Mouse (Mus musculus): ENCODE results near the gene Lgals12. TPM values are rescaled to one million over a fixed set of nuclear protein-coding genes. Genes with fewer than 3 reads are reported as not detected.

Lgals12 gene
- polyA plus RNA-seq, 1 experiment from 2014 or later, result 0.29 TPM

- peaks cover 9% of the 10 kb centered on the region; the same call in 1 of the 2 replicates for H3K4me1 ChIP-seq (ENCODE audit: control insufficient read depth, insufficient read depth, low read length)
- DNase-seq, result peak; percentile 68
- H3K9ac ChIP-seq (replicated peaks; ENCODE audit: low read length), result peak within 1 kb of the TSS; percentile 55
- no peaks in the 10 kb centered on the region for H3K9me3 ChIP-seq (ENCODE audit: control insufficient read depth, low read length)
- peak within 1 kb of the TSS; percentile 41 for H3K4me3 ChIP-seq (replicated peaks; ENCODE audit: low read depth, low read length)
- no peak within 1 kb of the TSS for H3K27ac ChIP-seq (replicated peaks; ENCODE audit: low read depth, low read length)
- peak; percentile 31; the same call in 1 of the 2 replicates for ATAC-seq (ENCODE audit: low FRiP score, low TSS enrichment)
- peak within 1 kb of the TSS; percentile 84 for H3K4me2 ChIP-seq (ENCODE audit: low read length)
- peaks cover 4% of the 10 kb centered on the region; the same call in 1 of the 2 replicates for H3K27me3 ChIP-seq (ENCODE audit: control insufficient read depth, insufficient read depth, low read length)
- H3K36me3 ChIP-seq (ENCODE audit: control insufficient read depth, insufficient read depth, low read length), result no peaks in the 10 kb centered on the region
- WGBS, result 2% methylated on average over 54 of the region's 54 CpGs
Measured at GRCm38 (mm10) chr19:7611942-7612757, 5.2 kb upstream of the Lgals12 start, which contains the start of gene Hrasls5. Gene Hrasls5, plus strand, starts transcription at chr19:7612541.

- ATAC-seq (ENCODE audit: low FRiP score, low TSS enrichment), result no peak
- H3K9ac ChIP-seq (replicated peaks; ENCODE audit: low read length), result no peak overlapping the region
- H3K4me2 ChIP-seq (ENCODE audit: low read length), result no peak overlapping the region
- no peak overlapping the region for H3K4me3 ChIP-seq (replicated peaks; ENCODE audit: low read depth, low read length)
- H3K27ac ChIP-seq (replicated peaks; ENCODE audit: low read depth, low read length), result no peak overlapping the region
- H3K4me1 ChIP-seq (ENCODE audit: control insufficient read depth, insufficient read depth, low read length), result peaks cover 15% of the 10 kb centered on the region
- no peak for DNase-seq
- peaks cover 3% of the 10 kb centered on the region; the same call in 1 of the 2 replicates for H3K27me3 ChIP-seq (ENCODE audit: control insufficient read depth, insufficient read depth, low read length)
- no peaks in the 10 kb centered on the region for H3K9me3 ChIP-seq (ENCODE audit: control insufficient read depth, low read length)
- WGBS, result 77% methylated on average over 7 of the region's 7 CpGs
- H3K36me3 ChIP-seq (ENCODE audit: control insufficient read depth, insufficient read depth, low read length), result no peaks in the 10 kb centered on the region
Measured at GRCm38 (mm10) chr19:7607690-7608201, 753 bp upstream of the Lgals12 start.

GRCm38 (mm10) chr19:7605930-7606783 lies 836 bp downstream of the Lgals12 start:
- H3K27ac ChIP-seq (replicated peaks; ENCODE audit: low read depth, low read length), result 0 out of 2 replicates have a peak overlapping the region, but pooled peaks have one; percentile 15
- H3K9me3 ChIP-seq (ENCODE audit: control insufficient read depth, low read length), result no peaks in the 10 kb centered on the region
- ATAC-seq (ENCODE audit: low FRiP score, low TSS enrichment) (peak; percentile 86), DNase-seq (peak; percentile 84)
- H3K4me1 ChIP-seq (ENCODE audit: control insufficient read depth, insufficient read depth, low read length), result peaks cover 6% of the 10 kb centered on the region
- H3K9ac ChIP-seq (replicated peaks; ENCODE audit: low read length), result peak overlapping the region; percentile 24; the same call in 1 of the 2 replicates
- no peaks in the 10 kb centered on the region for H3K36me3 ChIP-seq (ENCODE audit: control insufficient read depth, insufficient read depth, low read length)
- H3K27me3 ChIP-seq (ENCODE audit: control insufficient read depth, insufficient read depth, low read length), result no peaks in the 10 kb centered on the region
- H3K4me2 ChIP-seq (ENCODE audit: low read length), result peak overlapping the region; percentile 62
- H3K4me3 ChIP-seq (replicated peaks; ENCODE audit: low read depth, low read length), result peak overlapping the region; percentile 26
- WGBS, result 4% methylated on average over 15 of the region's 15 CpGs

GRCm38 (mm10) chr19:7605013-7605412 lies 2.0 kb downstream of the Lgals12 start:
- DNase-seq (no peak), ATAC-seq (ENCODE audit: low FRiP score, low TSS enrichment) (no peak)
- Histone ChIP-seq H3K27ac (replicated peaks; ENCODE audit: low read depth, low read length) (no peak overlapping the region), H3K4me2 (ENCODE audit: low read length) (no peak overlapping the region), H3K9me3 (ENCODE audit: control insufficient read depth, low read length) (no peaks in the 10 kb centered on the region), H3K4me1 (ENCODE audit: control insufficient read depth, insufficient read depth, low read length) (peaks cover 6% of the 10 kb centered on the region), H3K27me3 (ENCODE audit: control insufficient read depth, insufficient read depth, low read length) (no peaks in the 10 kb centered on the region), H3K4me3 (replicated peaks; ENCODE audit: low read depth, low read length) (no peak overlapping the region), H3K9ac (replicated peaks; ENCODE audit: low read length) (no peak overlapping the region), H3K36me3 (ENCODE audit: control insufficient read depth, insufficient read depth, low read length) (no peaks in the 10 kb centered on the region)

- no peaks in the 10 kb centered on the region for H3K27me3 ChIP-seq (ENCODE audit: control insufficient read depth, insufficient read depth, low read length)
Measured at GRCm38 (mm10) chr19:7604107-7604506, 2.9 kb downstream of the Lgals12 start.

GRCm38 (mm10) chr19:7601551-7601950 lies 5.4 kb downstream of the Lgals12 start:
- WGBS, result 76% methylated on average over 4 of the region's 4 CpGs
- Histone ChIP-seq H3K9me3 (ENCODE audit: control insufficient read depth, low read length) (no peaks in the 10 kb centered on the region), H3K36me3 (ENCODE audit: control insufficient read depth, insufficient read depth, low read length) (no peaks in the 10 kb centered on the region), H3K4me1 (ENCODE audit: control insufficient read depth, insufficient read depth, low read length) (peaks cover under 1% of the 10 kb centered on the region; the same call in 1 of the 2 replicates), H3K4me3 (replicated peaks; ENCODE audit: low read depth, low read length) (no peak overlapping the region), H3K27me3 (ENCODE audit: control insufficient read depth, insufficient read depth, low read length) (no peaks in the 10 kb centered on the region), H3K4me2 (ENCODE audit: low read length) (no peak overlapping the region), H3K9ac (replicated peaks; ENCODE audit: low read length) (no peak overlapping the region), H3K27ac (replicated peaks; ENCODE audit: low read depth, low read length) (no peak overlapping the region)
- no peak for ATAC-seq (ENCODE audit: low FRiP score, low TSS enrichment)
- no peak for DNase-seq

More at GRCm38 (mm10) chr19:7604107-7604506, 2.9 kb downstream of the Lgals12 start:
- Histone ChIP-seq H3K4me2 (ENCODE audit: low read length) (no peak overlapping the region), H3K4me3 (replicated peaks; ENCODE audit: low read depth, low read length) (no peak overlapping the region), H3K27ac (replicated peaks; ENCODE audit: low read depth, low read length) (no peak overlapping the region), H3K36me3 (ENCODE audit: control insufficient read depth, insufficient read depth, low read length) (no peaks in the 10 kb centered on the region), H3K4me1 (ENCODE audit: control insufficient read depth, insufficient read depth, low read length) (peaks cover 6% of the 10 kb centered on the region), H3K9me3 (ENCODE audit: control insufficient read depth, low read length) (no peaks in the 10 kb centered on the region), H3K9ac (replicated peaks; ENCODE audit: low read length) (no peak overlapping the region)
- ATAC-seq (ENCODE audit: low FRiP score, low TSS enrichment) (no peak), DNase-seq (no peak)
- WGBS, result 97% methylated on average over 10 of the region's 10 CpGs

GRCm38 (mm10) chr19:7598481-7598880 lies 8.5 kb downstream of the Lgals12 start:
- Histone ChIP-seq H3K4me2 (ENCODE audit: low read length) (no peak overlapping the region), H3K36me3 (ENCODE audit: control insufficient read depth, insufficient read depth, low read length) (no peaks in the 10 kb centered on the region), H3K4me1 (ENCODE audit: control insufficient read depth, insufficient read depth, low read length) (no peaks in the 10 kb centered on the region), H3K27ac (replicated peaks; ENCODE audit: low read depth, low read length) (no peak overlapping the region), H3K9me3 (ENCODE audit: control insufficient read depth, low read length) (no peaks in the 10 kb centered on the region), H3K4me3 (replicated peaks; ENCODE audit: low read depth, low read length) (no peak overlapping the region), H3K27me3 (ENCODE audit: control insufficient read depth, insufficient read depth, low read length) (no peaks in the 10 kb centered on the region), H3K9ac (replicated peaks; ENCODE audit: low read length) (no peak overlapping the region)
- DNase-seq (no peak), ATAC-seq (ENCODE audit: low FRiP score, low TSS enrichment) (no peak)
- 47% methylated on average over 4 of the region's 4 CpGs for WGBS

- 27% methylated on average over 2 of the region's 2 CpGs for WGBS
- H3K4me1 ChIP-seq (ENCODE audit: control insufficient read depth, insufficient read depth, low read length), result no peaks in the 10 kb centered on the region
- ATAC-seq (ENCODE audit: low FRiP score, low TSS enrichment) (no peak), DNase-seq (peak; percentile 72)
- H3K27ac ChIP-seq (replicated peaks; ENCODE audit: low read depth, low read length), result no peak overlapping the region
- H3K36me3 ChIP-seq (ENCODE audit: control insufficient read depth, insufficient read depth, low read length), result no peaks in the 10 kb centered on the region
- no peaks in the 10 kb centered on the region for H3K9me3 ChIP-seq (ENCODE audit: control insufficient read depth, low read length)
- no peak overlapping the region for H3K4me3 ChIP-seq (replicated peaks; ENCODE audit: low read depth, low read length)
- no peak overlapping the region for H3K4me2 ChIP-seq (ENCODE audit: low read length)
- H3K27me3 ChIP-seq (ENCODE audit: control insufficient read depth, insufficient read depth, low read length), result no peaks in the 10 kb centered on the region
- no peak overlapping the region for H3K9ac ChIP-seq (replicated peaks; ENCODE audit: low read length)
Measured at GRCm38 (mm10) chr19:7595534-7595933, 11.5 kb downstream of the Lgals12 start.

Measured in midbrain, embryonic 14.5 days (tissue).